Mouse (Mus musculus) kidney, postnatal 0 days (tissue): ENCODE results near the gene Castor1. TPM values are rescaled to one million over a fixed set of nuclear protein-coding genes. Genes with fewer than 3 reads are reported as not detected.
A peak's percentile ranks its signal among the peaks of the same experiment; 100 is the strongest.

Source experiments
- ATAC-seq: fragments of 200-750 bp; cut with Nextera tagmentation; replicated peaks from 2 replicates; pipeline ENCODE4 v1.8.0; 2017; ENCODE audit warnings: low read depth, moderate number of reproducible peaks, moderate TSS enrichment, moderate library complexity; ENCODE audit not compliant: low FRiP score
- DNase-seq: peaks from one replicate; pipeline ENCODE4 v3.0.0-alpha.2; 2016; ENCODE audit warnings: low spot score
- H3K27ac ChIP-seq: fragments of 300-500 bp; sonication (generic); 2 replicates; pipeline ENCODE4 v1.5.1; 2014; ENCODE audit warnings: mild to moderate bottlenecking
- H3K27me3 ChIP-seq: fragments of 300-500 bp; sonication (generic); 2 replicates; pipeline ENCODE4 v1.6.1; 2014; ENCODE audit warnings: low read length, mixed read lengths; ENCODE audit not compliant: insufficient read depth
- H3K36me3 ChIP-seq: fragments of 300-500 bp; sonication (generic); 2 replicates; pipeline ENCODE4 v1.6.1; 2014; ENCODE audit warnings: low read length, mixed read lengths; ENCODE audit not compliant: insufficient read depth
- H3K4me1 ChIP-seq: fragments of 300-500 bp; sonication (generic); replicated peaks from 2 replicates; pipeline ENCODE4 v1.6.1; 2014; ENCODE audit warnings: antibody characterized with exemption, low read length, mixed read lengths; ENCODE audit not compliant: insufficient read depth
- H3K4me2 ChIP-seq: fragments of 300-500 bp; sonication (generic); 2 replicates; pipeline ENCODE4 v1.6.1; 2014; ENCODE audit warnings: mild to moderate bottlenecking, low read length, moderate library complexity, mixed read lengths
- H3K4me3 ChIP-seq: fragments of 300-500 bp; sonication (generic); replicated peaks from 2 replicates; pipeline ENCODE4 v1.5.1; 2014; ENCODE audit warnings: low read depth, low read length
- H3K9ac ChIP-seq: fragments of 300-500 bp; sonication (generic); 2 replicates; pipeline ENCODE4 v1.6.1; 2014; ENCODE audit warnings: low read depth, low read length
- H3K9me3 ChIP-seq: fragments of 300-500 bp; sonication (generic); replicated peaks from 2 replicates; pipeline ENCODE4 v1.6.1; 2016; ENCODE audit warnings: low read length, inconsistent platforms, mixed read lengths
- CTCF ChIP-seq: IDR thresholded peaks from 2 replicates; pipeline ENCODE4 v1.5.1; 2016; ENCODE audit warnings: antibody characterized with exemption, low read depth, mild to moderate bottlenecking, moderate library complexity
- WGBS: fragments of 180-500 bp; shearing (Covaris S2); extraction: QIAGEN DNeasy Blood & Tissue Kit; methylation state at CpG from one replicate; pipeline ENCODE4 v1.1.7; 2014; 5-methylcytosine and 5-hydroxymethylcytosine counted together
- polyA plus RNA-seq: library from polyadenylated mRNA; unstranded; fragments of >200 nt; fragmentation: Nextera tagmentation; extraction: Ambion mirVana; gene quantifications from 2 replicates; pipeline ENCODE4 v1.2.1, GENCODE M21; 2015

Gene Castor1
- polyA plus RNA-seq, 1 experiment from 2014 or later = 6.5 TPM

- H3K27me3 ChIP-seq = no peaks in the 10 kb centered on the region
- no peaks in the 10 kb centered on the region for H3K36me3 ChIP-seq
- H3K4me2 ChIP-seq = no peak overlapping the region
- no peaks in the 10 kb centered on the region for H3K9me3 ChIP-seq
- peaks cover 25% of the 10 kb centered on the region; the same call in 1 of the 2 replicates for H3K4me1 ChIP-seq
- H3K9ac ChIP-seq = no peak overlapping the region
- no peak overlapping the region for H3K4me3 ChIP-seq
- no peak overlapping the region for H3K27ac ChIP-seq
- 15% methylated on average over 7 of the region's 7 CpGs for WGBS
- DNase-seq = no peak
- TF ChIP-seq CTCF = no peak
- peak; percentile 9; the same call in 1 of the 2 replicates for ATAC-seq
Observed at GRCm38 (mm10) chr11:4262847-4263246, 44.8 kb downstream of the Castor1 start.

- no peak overlapping the region for H3K4me3 ChIP-seq
- no peaks in the 10 kb centered on the region for H3K36me3 ChIP-seq
- no peak overlapping the region for H3K27ac ChIP-seq
- H3K9ac ChIP-seq = no peak overlapping the region
- H3K4me2 ChIP-seq = no peak overlapping the region
- ATAC-seq (no peak; the same call in 1 of the 2 replicates), DNase-seq (no peak)
- TF ChIP-seq CTCF = no peak
- H3K27me3 ChIP-seq = no peaks in the 10 kb centered on the region
- 13% methylated on average over 1 of the region's 1 CpGs for WGBS
- no peaks in the 10 kb centered on the region for H3K9me3 ChIP-seq
- peaks cover 25% of the 10 kb centered on the region; the same call in 1 of the 2 replicates for H3K4me1 ChIP-seq
Observed at GRCm38 (mm10) chr11:4263296-4263695, 45.3 kb downstream of the Castor1 start.

GRCm38 (mm10) chr11:4264066-4264465, 46.0 kb downstream of the Castor1 start:
- no peaks in the 10 kb centered on the region for H3K27me3 ChIP-seq
- H3K27ac ChIP-seq = no peak overlapping the region
- no peak for TF ChIP-seq CTCF
- no peak overlapping the region for H3K4me3 ChIP-seq
- WGBS = 41% methylated on average over 7 of the region's 7 CpGs
- DNase-seq (peak; percentile 30), ATAC-seq (no peak)
- peaks cover 25% of the 10 kb centered on the region; the same call in 1 of the 2 replicates for H3K4me1 ChIP-seq
- H3K9me3 ChIP-seq = no peaks in the 10 kb centered on the region
- H3K36me3 ChIP-seq = no peaks in the 10 kb centered on the region
- no peak overlapping the region for H3K9ac ChIP-seq
- H3K4me2 ChIP-seq = no peak overlapping the region

GRCm38 (mm10) chr11:4266271-4267201, 48.5 kb downstream of the Castor1 start:
- Histone ChIP-seq H3K27me3 (no peaks in the 10 kb centered on the region), H3K4me1 (peaks cover 16% of the 10 kb centered on the region; the same call in 1 of the 2 replicates), H3K4me2 (peak overlapping the region; percentile 94), H3K9me3 (no peaks in the 10 kb centered on the region), H3K36me3 (no peaks in the 10 kb centered on the region), H3K4me3 (peak overlapping the region; percentile 55), H3K27ac (no peak overlapping the region; the same call in 1 of the 2 replicates), H3K9ac (peak overlapping the region; percentile 65)
- DNase-seq (peak; percentile 58), ATAC-seq (peak; percentile 58)
- under 1% methylated on average over 61 of the region's 61 CpGs for WGBS
- TF ChIP-seq CTCF = no peak

GRCm38 (mm10) chr11:4267202-4267578, 49.2 kb downstream of the Castor1 start:
- no peak overlapping the region for H3K27ac ChIP-seq
- 3% methylated on average over 13 of the region's 13 CpGs for WGBS
- no peaks in the 10 kb centered on the region for H3K27me3 ChIP-seq
- no peaks in the 10 kb centered on the region for H3K36me3 ChIP-seq
- peaks cover 10% of the 10 kb centered on the region; the same call in 1 of the 2 replicates for H3K4me1 ChIP-seq
- DNase-seq (no peak), ATAC-seq (no peak; the same call in 1 of the 2 replicates)
- H3K4me2 ChIP-seq = peak overlapping the region; percentile 94
- H3K4me3 ChIP-seq = peak overlapping the region; percentile 55
- H3K9ac ChIP-seq = peak overlapping the region; percentile 65
- no peaks in the 10 kb centered on the region for H3K9me3 ChIP-seq
- no peak for TF ChIP-seq CTCF

GRCm38 (mm10) chr11:4268500-4268899, 50.5 kb downstream of the Castor1 start:
- ATAC-seq (no peak), DNase-seq (no peak)
- no peak for TF ChIP-seq CTCF
- H3K4me3 ChIP-seq = no peak overlapping the region
- no peaks in the 10 kb centered on the region for H3K9me3 ChIP-seq
- no peak overlapping the region for H3K4me2 ChIP-seq
- WGBS = 92% methylated on average over 6 of the region's 6 CpGs
- no peaks in the 10 kb centered on the region for H3K27me3 ChIP-seq
- no peak overlapping the region for H3K27ac ChIP-seq
- H3K4me1 ChIP-seq = 0 out of 2 replicates have a peak, but pooled peaks cover 2% of the 10 kb centered on the region
- H3K9ac ChIP-seq = no peak overlapping the region
- no peaks in the 10 kb centered on the region for H3K36me3 ChIP-seq
